Mouse (Mus musculus) layer of hippocampus, adult 2 months (tissue): Measurements from ENCODE around the gene Fbxl19. TPM values are rescaled to one million over a fixed set of nuclear protein-coding genes. Genes with fewer than 3 reads are reported as not detected.

ENCODE experiments used
- DNase-seq, 2 experiments: peaks; one replicate each; pipeline ENCODE4 v3.0.0; 2022; ENCODE audit warnings: low spot score in 2 of 2
- H3K27ac ChIP-seq: fragments of 200-600 bp; 2 replicates; pipeline ENCODE4 v1.8.1; 2022
- H3K4me3 ChIP-seq: fragments of 200-600 bp; 2 replicates; pipeline ENCODE4 v1.8.1; 2022; ENCODE audit warnings: mild to moderate bottlenecking
- CTCF ChIP-seq: fragments of 200-600 bp; conservative IDR thresholded peaks from 2 replicates; pipeline ENCODE4 v1.8.1; 2022; ENCODE audit warnings: antibody characterized with exemption, mild to moderate bottlenecking, moderate library complexity
- total RNA-seq, 2 experiments: library from RNA; stranded (reverse); gene quantifications; 2 replicates each; pipeline ENCODE4 v1.2.3; 2021

The Fbxl19 gene
- total RNA-seq, 2 experiments from 2014 or later: 53.8 to 59.7 TPM

DNA sequence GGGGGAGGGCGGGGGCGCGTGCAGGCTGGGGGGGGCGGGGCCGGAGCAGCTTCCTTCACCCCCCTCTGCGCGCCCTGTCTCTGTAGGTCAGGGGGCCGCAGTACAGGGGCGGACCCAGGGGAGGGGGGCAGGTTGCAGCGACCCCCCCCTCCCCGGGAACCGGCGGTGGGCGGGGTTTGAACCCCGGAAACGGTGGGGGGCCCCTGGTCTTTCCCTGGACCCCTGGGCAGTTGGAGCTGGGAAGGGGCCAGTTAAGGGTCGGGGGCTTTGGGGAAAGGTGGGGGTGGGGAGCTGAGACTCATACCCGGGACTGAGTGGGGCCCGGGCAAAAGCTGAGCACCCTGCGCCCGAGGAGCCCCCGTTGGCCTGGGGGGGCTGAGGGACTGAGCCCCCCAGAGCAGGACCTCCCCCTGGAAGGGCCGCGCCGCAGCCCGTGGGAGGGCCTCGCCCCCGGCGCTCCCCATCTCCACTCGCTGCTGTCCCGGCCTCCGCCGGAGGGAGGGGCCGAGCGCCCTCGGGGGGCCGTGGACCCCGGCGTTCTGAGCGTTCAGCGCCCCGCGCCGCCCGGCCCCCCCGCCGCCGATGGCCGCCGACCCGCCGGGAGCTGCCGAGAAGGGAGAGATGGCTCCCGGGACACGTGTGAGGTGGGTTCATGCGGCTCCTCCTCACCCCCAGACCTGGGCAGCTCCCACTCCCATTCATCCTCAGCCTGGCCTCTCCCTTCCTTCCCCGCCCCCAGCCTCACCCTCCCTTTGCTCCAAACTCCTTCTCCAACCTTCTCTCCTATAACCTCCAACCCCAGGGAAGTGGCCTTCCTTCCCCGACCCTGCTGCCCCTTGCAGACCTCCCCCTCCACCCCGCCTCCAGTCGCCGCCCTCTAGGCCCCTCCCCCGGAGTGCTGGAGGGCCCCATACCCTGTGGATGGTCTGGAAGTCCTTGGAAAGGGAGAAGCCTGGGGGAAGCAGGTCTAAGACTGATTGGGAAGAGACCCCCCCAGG lies 2.5 kb downstream of the Fbxl19 start:
- no peak for DNase-seq
- Histone ChIP-seq H3K4me3 (peak overlapping the region; percentile 87), H3K27ac (peak overlapping the region; percentile 89)
- TF ChIP-seq CTCF: 0 out of 2 replicates have a peak, but pooled peaks have one; percentile 2

DNA sequence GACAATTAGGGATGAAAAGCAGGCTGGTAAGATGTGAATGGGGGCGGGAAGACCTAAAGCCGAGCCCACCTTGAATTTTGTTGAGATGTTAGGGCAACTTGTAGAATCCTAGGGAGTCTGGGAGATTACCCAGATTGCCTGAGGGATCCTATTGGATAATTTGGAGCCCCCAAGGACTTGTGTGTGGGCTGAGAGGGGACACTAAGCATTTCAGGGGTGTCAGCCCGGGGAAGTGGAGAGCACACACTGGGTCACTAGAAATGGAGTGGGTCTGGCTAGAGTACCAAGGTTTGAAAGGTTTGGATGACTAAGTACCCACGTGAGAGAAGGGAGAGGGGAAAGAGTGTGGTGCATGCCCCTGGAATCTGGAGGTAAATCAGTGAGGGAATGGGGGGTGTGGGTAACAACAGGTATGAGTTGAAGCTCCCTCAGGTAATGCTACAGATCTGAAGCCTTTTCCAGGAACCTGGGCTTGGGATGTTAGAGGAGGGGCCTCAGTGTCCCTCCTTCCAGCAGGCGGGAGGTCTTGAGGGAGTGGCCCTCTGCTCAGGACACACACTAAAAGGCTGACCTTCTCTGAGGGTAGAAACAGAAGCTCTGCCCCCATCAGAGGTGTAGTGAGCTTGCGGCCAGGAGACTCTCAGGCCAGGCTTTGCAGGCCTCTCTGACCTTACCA lies 3.4 kb downstream of the Fbxl19 start:
- H3K4me3 ChIP-seq: peak overlapping the region; percentile 87
- TF ChIP-seq CTCF: no peak
- peak overlapping the region; percentile 89; the same call in 1 of the 2 replicates for H3K27ac ChIP-seq
- DNase-seq: no peak

DNA sequence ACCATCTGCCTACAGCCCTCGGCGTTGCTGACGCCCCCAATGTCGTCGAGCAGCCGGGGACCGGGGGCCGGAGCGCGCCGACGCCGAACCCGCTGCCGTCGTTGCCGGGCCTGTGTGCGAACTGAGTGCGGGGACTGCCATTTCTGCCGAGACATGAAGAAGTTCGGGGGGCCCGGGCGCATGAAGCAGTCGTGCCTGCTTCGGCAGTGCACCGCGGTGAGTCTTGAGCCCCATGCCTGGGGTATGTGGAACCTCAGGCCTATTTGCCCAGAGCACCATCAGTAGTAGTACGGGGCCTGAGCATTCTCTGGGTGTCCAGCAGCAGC lies 3.9 kb downstream of the Fbxl19 start:
- no peak for DNase-seq
- Histone ChIP-seq H3K4me3 (no peak overlapping the region), H3K27ac (no peak overlapping the region)
- no peak for TF ChIP-seq CTCF

DNA sequence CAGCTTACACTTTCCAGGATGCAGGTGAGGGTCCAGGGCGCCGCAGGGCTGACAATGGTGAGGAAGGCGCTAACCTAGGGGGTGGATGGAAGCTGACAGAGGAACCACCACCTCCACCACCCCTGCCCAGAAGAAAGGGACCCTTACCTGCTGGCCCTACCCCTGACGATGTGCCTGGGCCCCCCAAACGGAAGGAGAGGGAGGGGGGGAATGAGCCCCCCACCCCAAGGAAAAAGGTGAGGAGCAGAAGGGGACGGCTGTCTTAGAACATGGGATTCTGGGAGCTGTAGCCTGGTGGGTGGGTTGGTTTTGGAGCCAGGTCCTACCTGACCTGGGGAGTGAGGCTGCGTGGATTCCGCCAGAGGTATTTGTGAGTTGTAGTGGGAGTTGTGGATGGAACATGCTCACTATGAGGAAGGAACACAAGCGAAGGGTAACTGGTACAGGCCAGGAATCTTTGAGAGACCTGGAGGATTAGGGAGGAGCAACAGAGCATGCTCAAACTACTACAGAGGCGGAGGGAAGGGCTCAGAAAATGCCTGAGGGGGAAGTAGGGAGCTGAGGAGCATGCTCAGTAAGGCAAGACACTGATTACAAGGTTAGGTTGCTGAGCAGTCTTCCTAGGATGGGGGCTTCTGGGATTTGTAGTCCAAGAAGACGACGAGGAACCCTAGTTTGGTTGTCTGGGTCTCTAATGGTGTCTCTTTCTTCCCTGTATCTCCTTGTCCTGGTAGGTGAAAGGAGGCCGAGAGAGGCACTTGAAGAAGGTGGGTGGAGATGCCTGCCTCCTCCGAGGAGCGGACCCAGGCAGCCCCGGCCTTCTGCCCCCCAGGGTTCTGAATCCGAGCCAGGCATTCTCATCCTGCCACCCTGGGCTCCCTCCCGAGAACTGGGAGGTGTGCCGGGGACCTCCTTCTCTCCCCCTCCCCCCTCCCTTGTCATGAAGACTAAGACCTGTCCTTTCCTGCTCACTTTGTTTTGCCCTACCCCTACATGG lies 6.1 kb downstream of the Fbxl19 start:
- no peak for TF ChIP-seq CTCF
- peak overlapping the region; percentile 68; the same call in 1 of the 2 replicates for H3K27ac ChIP-seq
- H3K4me3 ChIP-seq: peak overlapping the region; percentile 47
- DNase-seq: peak; percentile 65 to 83

DNA sequence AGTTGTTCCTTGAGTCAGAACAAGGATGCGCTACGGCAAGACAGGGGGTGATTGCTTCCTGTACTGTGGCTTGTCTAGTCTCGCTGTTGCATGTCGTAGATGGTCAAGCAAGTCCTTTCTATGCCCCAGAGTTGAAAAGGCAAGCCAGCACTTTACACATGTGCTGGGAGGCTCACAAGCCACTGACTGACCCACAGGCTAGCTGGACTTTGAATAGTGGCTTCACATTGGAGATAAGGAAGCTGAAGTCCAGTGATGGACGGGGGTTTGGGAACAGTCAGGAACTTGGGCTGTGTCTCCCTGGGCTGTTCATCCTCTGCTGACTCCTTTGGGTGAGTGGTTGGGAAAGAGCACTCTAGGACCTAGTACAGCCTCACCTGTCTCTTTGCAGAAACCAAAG lies 7.3 kb downstream of the Fbxl19 start:
- no peak for TF ChIP-seq CTCF
- Histone ChIP-seq H3K27ac (no peak overlapping the region), H3K4me3 (no peak overlapping the region)
- DNase-seq: no peak

DNA sequence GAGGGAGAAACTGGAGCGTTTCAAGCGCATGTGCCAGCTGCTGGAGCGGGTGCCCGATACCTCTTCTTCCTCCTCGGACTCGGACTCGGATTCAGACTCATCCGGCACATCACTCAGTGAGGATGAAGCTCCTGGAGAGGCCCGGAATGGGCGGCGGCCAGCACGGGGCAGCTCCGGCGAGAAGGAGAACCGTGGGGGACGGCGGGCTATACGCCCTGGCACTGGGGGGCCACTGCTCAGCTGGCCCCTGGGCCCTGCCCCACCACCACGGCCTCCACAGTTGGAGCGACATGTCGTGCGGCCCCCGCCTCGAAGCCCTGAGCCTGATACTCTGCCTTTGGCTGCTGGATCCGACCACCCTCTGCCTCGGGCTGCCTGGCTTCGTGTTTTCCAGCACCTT lies 7.7 kb downstream of the Fbxl19 start:
- no peak for DNase-seq
- H3K4me3 ChIP-seq: no peak overlapping the region
- no peak overlapping the region for H3K27ac ChIP-seq
- no peak for TF ChIP-seq CTCF

DNA sequence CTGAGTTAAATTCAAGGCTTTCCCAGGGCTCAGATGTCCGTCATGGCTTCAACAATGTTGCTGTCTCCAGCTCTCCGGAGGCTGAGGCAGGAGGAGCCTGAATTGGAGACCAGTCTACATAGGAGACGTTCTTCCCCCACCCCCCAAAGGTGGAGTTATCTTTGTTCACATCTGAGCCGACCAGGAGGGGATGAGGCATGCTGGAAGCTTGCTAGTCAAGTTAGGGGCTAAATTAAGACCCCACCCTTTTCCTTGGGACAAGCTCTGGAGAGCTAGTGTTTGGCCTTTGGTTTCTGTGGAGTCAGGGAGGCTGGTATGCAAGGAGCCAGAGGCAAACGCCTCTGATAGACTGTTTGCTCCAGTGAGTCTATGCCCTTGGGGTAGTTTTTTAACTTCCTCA lies 8.8 kb downstream of the Fbxl19 start:
- Histone ChIP-seq H3K4me3 (no peak overlapping the region), H3K27ac (0 out of 2 replicates have a peak overlapping the region, but pooled peaks have one; percentile 5)
- no peak for DNase-seq
- no peak for TF ChIP-seq CTCF

DNA sequence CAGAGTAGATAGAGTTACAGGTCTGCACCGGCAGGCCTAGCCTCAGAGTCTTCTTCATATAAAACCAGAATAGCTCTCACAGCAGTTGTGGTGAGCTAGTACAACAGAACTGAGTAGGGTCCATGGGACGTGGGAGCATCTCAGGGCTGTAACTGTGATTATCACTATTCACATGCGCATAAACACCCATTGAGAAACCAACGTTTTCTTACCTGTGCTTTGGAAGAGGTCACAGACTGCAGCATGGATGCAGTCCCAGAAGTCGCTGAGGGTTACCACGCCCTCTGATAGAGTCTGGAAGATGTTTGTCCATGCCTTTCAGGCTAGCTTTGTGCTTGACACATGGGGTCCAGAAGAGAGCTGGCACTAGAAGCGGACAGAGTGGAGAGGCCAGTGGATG lies 9.4 kb downstream of the Fbxl19 start:
- no peak overlapping the region for H3K4me3 ChIP-seq
- no peak overlapping the region for H3K27ac ChIP-seq
- no peak for DNase-seq
- TF ChIP-seq CTCF: no peak

DNA sequence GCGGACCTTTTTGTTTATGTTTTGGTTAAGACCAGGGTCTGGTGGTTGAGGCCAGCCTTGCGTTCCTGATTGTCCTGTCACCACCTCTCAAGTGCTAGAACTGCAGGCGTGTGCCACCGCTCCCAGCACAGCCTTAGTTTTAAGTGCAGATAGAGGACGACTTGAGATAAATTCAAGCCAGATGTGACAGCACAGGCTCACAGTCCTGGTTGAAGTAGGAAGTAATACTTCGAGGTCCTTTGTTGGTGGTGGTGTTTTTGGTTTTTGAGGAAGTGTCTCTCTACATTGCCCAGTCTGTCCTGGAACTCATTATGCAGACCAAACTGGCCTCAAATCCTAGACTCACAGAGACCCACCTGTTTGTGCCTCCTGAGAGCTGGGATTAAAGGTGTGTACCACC lies 15.4 kb downstream of the Fbxl19 start:
- 0 out of 2 replicates have a peak overlapping the region, but pooled peaks have one; percentile 28 for H3K27ac ChIP-seq
- TF ChIP-seq CTCF: no peak
- no peak overlapping the region for H3K4me3 ChIP-seq
- DNase-seq: no peak

DNA sequence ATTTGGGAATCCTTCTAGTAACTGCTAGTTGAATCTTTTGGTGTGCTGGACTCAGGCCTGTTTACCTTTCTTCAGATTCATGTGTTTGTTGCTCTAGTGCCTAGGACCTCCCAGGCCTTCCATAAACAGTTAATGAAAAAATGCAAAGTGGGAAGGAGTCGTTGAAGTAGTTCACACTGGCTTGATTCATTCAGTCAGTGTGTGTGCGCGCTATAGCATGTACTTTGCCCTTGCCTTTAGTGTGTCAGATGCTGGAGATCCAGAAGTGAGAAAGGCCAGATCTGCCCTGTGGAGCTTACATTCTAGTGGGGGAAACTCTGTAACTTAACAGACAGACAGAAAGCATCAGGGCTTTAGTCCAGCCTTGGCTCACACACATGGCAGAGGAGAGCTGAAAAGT lies 16.1 kb downstream of the Fbxl19 start:
- Histone ChIP-seq H3K27ac (no peak overlapping the region), H3K4me3 (no peak overlapping the region)
- DNase-seq: no peak
- no peak for TF ChIP-seq CTCF

DNA sequence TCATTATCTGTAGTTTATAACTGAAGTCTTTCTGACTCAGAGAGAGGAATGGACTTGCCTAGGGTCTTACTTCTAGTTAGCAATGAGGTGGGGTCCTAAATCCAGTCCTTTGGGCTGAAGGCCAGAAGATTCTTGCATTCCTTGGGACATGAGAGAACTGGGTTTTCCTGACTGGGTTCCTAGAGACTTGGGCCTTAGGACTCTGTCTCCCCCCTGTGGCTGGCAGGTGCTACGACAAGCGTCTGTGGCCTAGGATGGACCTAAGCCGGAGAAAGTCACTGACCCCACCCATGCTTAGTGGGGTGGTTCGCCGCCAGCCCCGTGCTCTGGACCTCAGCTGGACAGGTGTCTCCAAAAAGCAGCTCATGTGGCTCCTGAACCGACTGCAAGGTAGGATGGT lies 16.7 kb downstream of the Fbxl19 start:
- no peak overlapping the region for H3K27ac ChIP-seq
- H3K4me3 ChIP-seq: no peak overlapping the region
- DNase-seq: no peak
- TF ChIP-seq CTCF: peak; percentile 94

DNA sequence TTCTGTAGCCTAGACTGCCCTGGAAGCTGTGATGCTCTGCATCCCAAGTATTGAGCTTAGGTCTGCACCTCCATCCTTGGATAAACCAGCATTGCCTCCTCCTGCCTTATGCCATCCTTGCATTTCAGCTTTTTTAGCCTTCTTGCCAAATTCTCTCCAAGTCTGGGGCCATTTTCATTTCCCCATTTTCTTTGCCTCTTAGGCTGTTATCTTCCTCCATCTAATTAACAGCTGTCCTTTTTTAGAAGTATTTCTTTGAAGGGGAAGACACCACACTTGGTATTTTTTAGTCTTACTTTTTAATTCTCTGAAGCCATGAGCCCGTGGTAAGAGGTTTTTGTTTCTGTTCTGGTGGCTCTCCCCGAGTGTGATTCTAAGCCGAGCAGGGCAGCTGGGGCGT lies 19.3 kb downstream of the Fbxl19 start:
- no peak for TF ChIP-seq CTCF
- DNase-seq: no peak

More for the DNA sequence above, 19.3 kb downstream of the Fbxl19 start:
- Histone ChIP-seq H3K4me3 (no peak overlapping the region), H3K27ac (no peak overlapping the region)
